Mouse (Mus musculus) CH12.LX (cell line): ENCODE measurements around the gene B4galt2. TPM values are rescaled to one million over a fixed set of nuclear protein-coding genes. Genes with fewer than 3 reads are reported as not detected.

Experiments used
- DNase-seq: peaks from one replicate; pipeline ENCODE4 v3.0.0-alpha.2; 2013; ENCODE audit errors: extremely low read depth
- H3K27ac ChIP-seq: 2 replicates; pipeline ENCODE4 v1.5.1; 2012; ENCODE audit warnings: low read depth, mild to moderate bottlenecking, control low read depth, moderate library complexity; ENCODE audit not compliant: insufficient read depth
- H3K27me3 ChIP-seq: replicated peaks from 2 replicates; pipeline ENCODE3; 2012; ENCODE audit warnings: inconsistent platforms
- H3K36me3 ChIP-seq, 2 experiments: replicated peaks in 1 of 2; 2 replicates each; pipeline versions ENCODE3 to v1.6.1; 2012; ENCODE audit warnings: inconsistent platforms in 1 of 2, low read length in 1 of 2, mild to moderate bottlenecking in 1 of 2, mixed read lengths in 1 of 2, moderate library complexity in 1 of 2; ENCODE audit not compliant: control insufficient read depth in 1 of 2, insufficient read depth in 1 of 2
- H3K4me1 ChIP-seq, 2 experiments: 2 replicates each; pipeline ENCODE4 v1.6.1; 2012; ENCODE audit warnings: inconsistent platforms in 1 of 2, moderate library complexity in 1 of 2; ENCODE audit not compliant: insufficient read depth in 2 of 2, control insufficient read depth in 1 of 2
- H3K4me2 ChIP-seq: 2 replicates; pipeline ENCODE4 v1.6.1; 2012; ENCODE audit warnings: low read depth, mild to moderate bottlenecking, control low read depth; ENCODE audit not compliant: poor library complexity, insufficient read depth, severe bottlenecking
- H3K4me3 ChIP-seq, 3 experiments: fragments of 150-350 bp in 1 of 3; sonication (generic) in 1 of 3; replicated peaks in 1 of 3; 2 replicates each; pipeline versions ENCODE3 to v1.5.1; 2011 to 2012; ENCODE audit warnings: low read depth in 2 of 3, low read length in 2 of 3, mild to moderate bottlenecking in 2 of 3, moderate library complexity in 2 of 3, control low read depth in 1 of 3, improper control_type of control experiment in 1 of 3, inconsistent platforms in 1 of 3, mixed read lengths in 1 of 3; ENCODE audit not compliant: poor library complexity in 1 of 3
- H3K79me2 ChIP-seq: replicated peaks from 2 replicates; pipeline ENCODE4 v1.6.1; 2012; ENCODE audit warnings: mild to moderate bottlenecking, moderate library complexity; ENCODE audit not compliant: control insufficient read depth, poor library complexity, insufficient read depth, severe bottlenecking; ENCODE audit errors: extremely low read depth
- H3K9ac ChIP-seq: 2 replicates; pipeline ENCODE4 v1.6.1; 2012; ENCODE audit warnings: low read depth, mild to moderate bottlenecking, control low read depth, moderate library complexity; ENCODE audit not compliant: insufficient read depth
- H3K9me3 ChIP-seq: replicated peaks from 2 replicates; pipeline ENCODE3; 2012; ENCODE audit warnings: low read length, inconsistent platforms, mixed read lengths
- BHLHE40 ChIP-seq: IDR thresholded peaks from 2 replicates; pipeline ENCODE4 v1.6.1; 2011; ENCODE audit warnings: mild to moderate bottlenecking, low read depth, low read length, improper control_type of control experiment
- CHD1 ChIP-seq: IDR thresholded peaks from 2 replicates; pipeline ENCODE4 v1.6.1; 2012; ENCODE audit warnings: low read depth, low read length, improper control_type of control experiment, inconsistent platforms
- CHD2 ChIP-seq: IDR thresholded peaks from 2 replicates; pipeline ENCODE4 v1.6.1; 2011; ENCODE audit warnings: low read length, improper control_type of control experiment
- ETS1 ChIP-seq: conservative IDR thresholded peaks from 2 replicates; pipeline ENCODE4 v1.6.1; 2012; ENCODE audit warnings: low read depth, mild to moderate bottlenecking, inconsistent platforms, low read length, improper control_type of control experiment, moderate library complexity
- JUN ChIP-seq: IDR thresholded peaks from 2 replicates; pipeline ENCODE4 v1.6.1; 2011; ENCODE audit warnings: low read depth, mild to moderate bottlenecking, low read length, improper control_type of control experiment, moderate library complexity; ENCODE audit not compliant: insufficient read depth
- MAX ChIP-seq: IDR thresholded peaks from 2 replicates; pipeline ENCODE4 v1.6.1; 2011; ENCODE audit warnings: low read length, improper control_type of control experiment
- MAZ ChIP-seq: IDR thresholded peaks from 2 replicates; pipeline ENCODE4 v1.6.1; 2012; ENCODE audit warnings: low read depth, mild to moderate bottlenecking, inconsistent platforms, low read length, improper control_type of control experiment, moderate library complexity
- MXI1 ChIP-seq: IDR thresholded peaks from 2 replicates; pipeline ENCODE4 v1.6.1; 2011; ENCODE audit warnings: mild to moderate bottlenecking, low read depth, low read length, improper control_type of control experiment
- POLR2A ChIP-seq: IDR thresholded peaks from 2 replicates; pipeline ENCODE4 v1.6.1; 2011; ENCODE audit warnings: low read depth, mild to moderate bottlenecking, improper control_type of control experiment, low read length
- SIN3A ChIP-seq: IDR thresholded peaks from 2 replicates; pipeline ENCODE4 v1.6.1; 2012; ENCODE audit warnings: low read length, improper control_type of control experiment, inconsistent platforms
- TBP ChIP-seq: conservative IDR thresholded peaks from 2 replicates; pipeline ENCODE4 v1.6.1; 2011; ENCODE audit warnings: low read depth, low read length, improper control_type of control experiment
- UBTF ChIP-seq: IDR thresholded peaks from 2 replicates; pipeline ENCODE4 v1.6.1; 2012; ENCODE audit warnings: low read depth, mild to moderate bottlenecking, inconsistent platforms, low read length, improper control_type of control experiment, moderate library complexity
- ZC3H11A ChIP-seq: IDR thresholded peaks from 2 replicates; pipeline ENCODE4 v1.6.1; 2012; ENCODE audit warnings: low read depth, mild to moderate bottlenecking, inconsistent platforms, low read length, improper control_type of control experiment
- ZKSCAN1 ChIP-seq: IDR thresholded peaks from 2 replicates; pipeline ENCODE4 v1.6.1; 2012; ENCODE audit warnings: low read depth, inconsistent platforms, low read length, improper control_type of control experiment, borderline replicate concordance
- ZMIZ1 ChIP-seq: IDR thresholded peaks from 2 replicates; pipeline ENCODE4 v1.6.1; 2012; ENCODE audit warnings: low read depth, mild to moderate bottlenecking, inconsistent platforms, low read length, improper control_type of control experiment
- ZNF384 ChIP-seq: IDR thresholded peaks from 2 replicates; pipeline ENCODE4 v1.6.1; 2012; ENCODE audit warnings: low read depth, low read length, improper control_type of control experiment, inconsistent platforms
- dilution Hi-C: fragments of 300-500 bp; cut with MboI; formaldehyde crosslinking; loops from 2 replicates; pipeline ENCODE4 v1.14.3; 2020; ENCODE audit warnings: low sequenced_read_pairs; ENCODE audit not compliant: extremely low pct_unique_long_range_greater_than_20kb, extremely low pct_ligation_motif_present
- in situ Hi-C: fragments of 300-500 bp; cut with MboI; formaldehyde crosslinking; loops from 3 replicates; pipeline ENCODE4 v1.14.3; 2019; ENCODE audit warnings: low sequenced_read_pairs, low pct_ligation_motif_present, low pct_unique_long_range_greater_than_20kb, mixed read lengths
- polyA plus RNA-seq: library from polyadenylated mRNA; unstranded; fragments of >175 nt; gene quantifications from 2 replicates; pipeline ENCODE4 v1.2.1, GENCODE M21; 2012; ENCODE audit warnings: low read depth; ENCODE audit not compliant: insufficient read length
- total RNA-seq, 2 experiments: library from RNA; depleted of rRNA; stranded (reverse); fragments of 300-350 nt in 1 of 2; fragments of >200 nt in 1 of 2; gene quantifications; 2 replicates each; pipeline ENCODE4 v1.2.3; 2012 to 2014

The B4galt2 gene
- total and polyA plus RNA-seq, 3 experiments: 0.14 to 0.25 TPM; not detected in 1

DNA sequence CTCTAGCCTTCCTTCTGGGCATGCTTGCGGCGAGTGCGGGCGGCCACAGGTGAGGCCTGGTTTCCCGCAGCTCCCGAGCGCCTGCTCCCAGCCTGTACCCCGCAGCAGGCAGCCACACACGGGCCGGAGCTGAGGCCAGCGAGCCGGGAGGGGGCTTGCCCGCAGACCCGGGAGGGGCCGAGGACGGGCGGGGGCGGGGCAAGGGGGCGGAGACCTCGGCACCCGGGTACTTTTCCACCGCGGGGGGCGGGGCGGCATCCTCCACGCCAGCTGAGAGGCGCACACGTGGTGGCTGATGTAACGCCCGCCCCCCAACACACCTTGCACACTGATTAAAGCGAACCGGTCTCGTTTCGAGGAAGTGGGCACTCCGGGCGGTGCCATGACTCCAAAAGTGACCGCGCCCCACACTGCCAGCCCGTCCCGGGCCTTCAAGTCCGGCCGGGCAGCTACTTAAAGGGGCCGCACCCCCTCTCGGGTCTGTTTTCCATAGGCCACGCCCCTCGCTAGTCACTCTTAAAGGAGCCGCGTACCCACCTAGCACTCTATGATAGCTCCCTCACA lies 47.0 kb downstream of the B4galt2 start (continued):
- TF ChIP-seq CHD2 (no peak), CHD1 (no peak), UBTF (no peak), ETS1 (peak; percentile 53; the same call in 1 of the 2 replicates), TBP (0 out of 2 replicates have a peak, but pooled peaks have one; percentile 55), SIN3A (peak; percentile 99)

DNA sequence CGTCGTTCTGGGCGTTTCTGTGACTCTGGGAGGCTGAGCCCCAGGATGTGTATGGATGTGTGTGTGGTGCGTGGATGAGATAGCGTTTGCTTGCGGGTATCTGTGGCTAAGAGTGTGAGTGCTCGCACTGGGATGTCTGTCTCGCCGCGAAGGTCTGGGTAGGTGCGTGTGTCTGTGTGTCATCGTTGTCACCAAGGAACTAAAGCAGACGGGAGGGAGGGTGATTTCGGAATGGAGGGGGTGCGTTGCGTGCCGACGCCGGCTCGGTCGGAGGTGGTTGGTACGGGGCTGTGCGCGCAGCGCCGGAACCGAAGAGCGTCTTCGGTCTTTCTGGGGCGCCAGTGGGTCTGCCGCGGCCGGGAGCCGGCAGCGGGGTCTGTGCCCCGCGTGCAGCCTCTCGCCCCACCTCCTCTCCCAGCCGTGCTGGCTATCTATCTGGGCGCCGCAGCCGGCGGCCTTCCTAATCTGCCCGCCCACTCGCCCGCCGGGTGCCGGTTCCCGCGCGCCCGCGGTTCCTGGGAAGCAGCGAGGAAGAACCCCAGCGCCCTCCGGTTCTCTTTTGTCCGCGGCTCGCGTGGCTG lies 47.7 kb downstream of the B4galt2 start:
- Histone ChIP-seq H3K4me3 (peak overlapping the region; percentile 59 to 87 (median 82)), H3K27ac (peak overlapping the region; percentile 41), H3K4me1 (peaks cover 3 to 37% of the 10 kb centered on the region in 2 experiments; a peak in 3 of 4 replicates), H3K4me2 (peak overlapping the region; percentile 41), H3K79me2 (no peaks in the 10 kb centered on the region), H3K9ac (peak overlapping the region; percentile 95), H3K27me3 (peaks cover 11% of the 10 kb centered on the region), H3K36me3 (peaks cover 0 to 26% of the 10 kb centered on the region in 2 experiments), H3K9me3 (no peaks in the 10 kb centered on the region)
- no peak; the same call in 1 of the 2 replicates for TF ChIP-seq POLR2A
- no peak for TF ChIP-seq SIN3A
- no peak for TF ChIP-seq ZC3H11A
- no peak for TF ChIP-seq ZKSCAN1
- TF ChIP-seq UBTF: 0 out of 2 replicates have a peak, but pooled peaks have one; percentile 31
- no peak for TF ChIP-seq MAX
- no peak for TF ChIP-seq MAZ
- TF ChIP-seq ZMIZ1: no peak
- TF ChIP-seq MXI1: 0 out of 2 replicates have a peak, but pooled peaks have one; percentile 34
- TF ChIP-seq JUN: no peak
- no peak for TF ChIP-seq BHLHE40
- TF ChIP-seq ETS1: no peak
- TF ChIP-seq ZNF384: no peak
- DNase-seq: peak; percentile 34
- dilution Hi-C loops (no loop called here), in situ Hi-C loops (loop anchor here (25.0 kb wide), 1 partner anchor 252 kb away; no protein-coding TSS in a partner anchor)
